Mouse (Mus musculus) fat pad, adult 2 months (tissue): Measurements from ENCODE around the gene Stom.
A peak's percentile ranks its signal among the peaks of the same experiment; 100 is the strongest.

ENCODE experiments used
- DNase-seq: peaks from one replicate; pipeline ENCODE4 v3.0.0-alpha.2; 2011; ENCODE audit warnings: low read depth, low spot score; ENCODE audit errors: extremely low read depth

The Stom gene

GRCm38 (mm10) chr2:35336388-35337280, at the start of gene Stom:
Stom (minus strand) TSS chr2:35336976.
- peak; percentile 66 for DNase-seq

- DNase-seq = no peak
Measured at GRCm38 (mm10) chr2:35385441-35385871, 48.7 kb upstream of the Stom start.

- DNase-seq = no peak
Measured at GRCm38 (mm10) chr2:35379306-35379705, 42.5 kb upstream of the Stom start.

- DNase-seq = no peak
Measured at GRCm38 (mm10) chr2:35377600-35377999, 40.8 kb upstream of the Stom start.

- DNase-seq = no peak
Measured at GRCm38 (mm10) chr2:35373003-35373402, 36.2 kb upstream of the Stom start.

GRCm38 (mm10) chr2:35370686-35371085, 33.9 kb upstream of the Stom start:
- no peak for DNase-seq

- DNase-seq = no peak
Measured at GRCm38 (mm10) chr2:35367629-35368028, 30.9 kb upstream of the Stom start, which contains the start of gene 4930568D16Rik. 4930568D16Rik (minus strand) TSS chr2:35367729.

GRCm38 (mm10) chr2:35349184-35349583, 12.4 kb upstream of the Stom start:
- no peak for DNase-seq

- no peak for DNase-seq
Measured at GRCm38 (mm10) chr2:35345984-35346383, 9.2 kb upstream of the Stom start.

GRCm38 (mm10) chr2:35342605-35343004, 5.8 kb upstream of the Stom start:
- DNase-seq = no peak

GRCm38 (mm10) chr2:35338707-35339106, 1.9 kb upstream of the Stom start:
- no peak for DNase-seq

GRCm38 (mm10) chr2:35338036-35338435, 1.3 kb upstream of the Stom start:
- DNase-seq = no peak

- no peak for DNase-seq
Measured at GRCm38 (mm10) chr2:35337419-35337818, 643 bp upstream of the Stom start.

GRCm38 (mm10) chr2:35335620-35336019, 1.2 kb downstream of the Stom start:
- no peak for DNase-seq

- DNase-seq = no peak
Measured at GRCm38 (mm10) chr2:35333670-35334069, 3.1 kb downstream of the Stom start.

- no peak for DNase-seq
Measured at GRCm38 (mm10) chr2:35331205-35331604, 5.6 kb downstream of the Stom start.

GRCm38 (mm10) chr2:35329061-35329460, 7.7 kb downstream of the Stom start:
- DNase-seq = no peak

- DNase-seq = no peak
Measured at GRCm38 (mm10) chr2:35328064-35328792, 8.5 kb downstream of the Stom start.

- DNase-seq = no peak
Measured at GRCm38 (mm10) chr2:35327583-35327982, 9.2 kb downstream of the Stom start.

- no peak for DNase-seq
Measured at GRCm38 (mm10) chr2:35326931-35327330, 9.8 kb downstream of the Stom start.

GRCm38 (mm10) chr2:35325930-35326329, 10.8 kb downstream of the Stom start:
- no peak for DNase-seq
